Mouse (Mus musculus) CH12.LX (cell line): ENCODE data around the gene Mon2.

Experiments used
- CTCF ChIP-seq, 2 experiments: IDR thresholded peaks in 1 of 2; conservative IDR thresholded peaks in 1 of 2; 2 replicates each; pipeline ENCODE4 v1.5.1; 2011 to 2012; ENCODE audit warnings: low read depth in 2 of 2, low read length in 2 of 2, improper control_type of control experiment in 1 of 2, inconsistent platforms in 1 of 2, mild to moderate bottlenecking in 1 of 2, moderate library complexity in 1 of 2
- ELF1 ChIP-seq: IDR thresholded peaks from 2 replicates; pipeline ENCODE4 v1.6.1; 2014; ENCODE audit warnings: low read depth, mild to moderate bottlenecking, inconsistent platforms, low read length, improper control_type of control experiment
- POLR2AphosphoS2 ChIP-seq: IDR thresholded peaks from 2 replicates; pipeline ENCODE4 v1.6.1; 2011; ENCODE audit warnings: low read depth, low read length, improper control_type of control experiment
- ZC3H11A ChIP-seq: IDR thresholded peaks from 2 replicates; pipeline ENCODE4 v1.6.1; 2012; ENCODE audit warnings: low read depth, mild to moderate bottlenecking, inconsistent platforms, low read length, improper control_type of control experiment

DNA sequence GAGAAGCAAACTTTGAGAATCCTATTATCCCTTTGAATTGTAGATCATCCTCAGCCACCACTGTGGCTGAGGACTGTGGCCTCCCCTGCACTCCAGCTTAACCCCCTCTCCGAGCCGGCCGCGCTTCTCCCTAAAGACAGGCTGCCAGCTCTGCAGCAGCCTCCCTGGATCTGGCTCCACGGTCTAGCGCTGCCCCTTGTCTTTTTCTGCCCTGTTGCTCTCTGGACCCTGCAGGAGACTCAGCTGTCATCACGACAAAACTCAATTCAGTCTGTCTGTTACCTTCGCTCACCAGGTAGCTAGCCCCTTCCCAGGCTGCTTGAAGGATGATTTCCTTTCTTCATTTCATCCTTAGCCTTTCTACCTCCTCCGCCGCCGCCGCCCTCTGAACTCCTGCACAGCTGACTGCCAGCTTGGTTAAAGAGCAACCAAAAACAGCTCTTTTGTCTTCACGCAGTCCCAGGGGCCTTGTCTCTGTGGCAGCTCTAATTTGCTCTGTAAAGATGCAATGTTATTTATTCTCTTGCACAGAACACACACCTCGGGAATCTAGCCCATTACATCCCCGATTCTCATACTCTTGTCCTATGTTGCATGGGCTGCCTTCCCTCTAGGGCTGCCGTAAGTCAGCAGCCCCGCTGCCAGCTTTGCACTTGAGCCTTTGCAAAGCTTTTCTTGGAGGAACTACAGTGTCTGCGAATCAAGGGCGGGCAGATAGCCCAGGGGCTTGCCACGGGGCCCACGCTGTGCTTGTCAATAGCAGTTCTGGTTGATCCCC, 112.7 kb downstream of the Mon2 start:
- TF ChIP-seq CTCF (conservative IDR thresholded peaks at IDR 0.05 in 1 of 2, IDR thresholded peaks at IDR 0.05 in 1 of 2; ENCODE audit: low read depth in 2 of 2, low read length in 2 of 2) = no peak
- no peak for TF ChIP-seq ELF1
- no peak for TF ChIP-seq ZC3H11A
- no peak for TF ChIP-seq POLR2AphosphoS2
